Mouse (Mus musculus): ENCODE measurements around the gene Vmp1.

Gene Vmp1

DNA sequence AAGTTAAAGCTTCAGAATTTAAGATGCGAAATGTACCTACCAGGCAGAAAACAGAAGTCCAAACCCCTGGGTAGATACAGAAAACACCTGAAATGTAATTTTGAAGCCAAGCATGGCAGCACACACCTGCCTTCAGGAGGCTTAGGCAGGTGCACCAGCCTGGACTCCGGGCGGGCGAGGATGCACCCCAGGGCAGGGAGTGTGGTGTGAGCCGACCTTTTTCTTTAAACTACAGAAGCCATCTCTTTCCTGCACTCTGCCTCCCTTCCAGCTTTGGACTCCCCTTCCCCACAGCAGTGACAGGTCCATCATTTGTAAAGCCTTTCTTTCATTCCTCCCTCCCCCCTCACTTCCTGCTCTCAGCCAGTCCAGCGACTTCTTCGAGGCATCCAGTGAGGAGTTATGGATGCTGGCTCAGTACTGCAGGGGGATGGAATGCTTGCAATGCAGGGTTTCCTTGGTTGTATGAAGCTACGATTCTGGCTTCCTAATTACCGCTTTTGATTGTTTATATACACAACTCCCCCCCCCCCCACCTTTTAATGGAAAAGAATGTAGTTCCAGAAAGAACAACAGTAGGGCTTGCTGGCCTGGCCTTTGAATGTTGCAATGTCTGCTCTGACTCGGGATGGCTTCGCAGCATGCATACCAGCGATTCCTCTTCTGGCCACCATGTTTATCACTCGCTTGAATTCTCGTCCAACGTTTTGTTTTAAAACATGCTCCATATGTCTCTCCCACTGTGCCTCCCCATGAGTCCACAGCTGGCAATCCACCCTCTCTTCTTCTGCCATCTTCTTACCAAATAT is 112.4 kb downstream of the Vmp1 start:
- peak; percentile 77 for DNase-seq (ENCODE audit: low read depth, low spot score)

DNA sequence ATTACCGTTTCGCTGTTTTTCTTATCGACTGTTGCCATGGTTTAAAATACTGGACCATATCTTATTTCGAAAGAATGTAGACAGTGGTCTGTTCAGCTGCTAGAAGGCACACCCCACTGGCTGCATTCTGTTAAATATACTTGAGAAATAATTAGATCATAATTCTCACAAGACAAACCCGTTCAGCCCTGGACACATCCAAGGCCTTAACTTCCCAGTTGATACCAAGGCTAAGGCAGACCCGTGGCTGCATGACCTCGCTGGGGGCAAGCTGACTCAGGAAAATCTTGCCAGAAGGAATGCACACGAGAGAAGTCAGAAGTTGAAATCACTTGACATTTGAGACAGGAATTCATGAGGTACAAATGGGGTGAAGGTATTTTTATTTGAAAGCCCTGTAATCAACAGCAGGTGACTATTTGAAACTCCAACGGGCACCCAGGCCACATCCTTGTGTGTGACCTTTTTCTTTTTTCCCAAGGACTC is 113.3 kb downstream of the Vmp1 start:
- DNase-seq (ENCODE audit: low read depth, low spot score), result peak; percentile 92

- peak; percentile 76 for DNase-seq (ENCODE audit: low read depth, low spot score)
These were observed 115.2 kb downstream of the Vmp1 start for GRCm38 (mm10) chr11:86568425-86568824.

DNA sequence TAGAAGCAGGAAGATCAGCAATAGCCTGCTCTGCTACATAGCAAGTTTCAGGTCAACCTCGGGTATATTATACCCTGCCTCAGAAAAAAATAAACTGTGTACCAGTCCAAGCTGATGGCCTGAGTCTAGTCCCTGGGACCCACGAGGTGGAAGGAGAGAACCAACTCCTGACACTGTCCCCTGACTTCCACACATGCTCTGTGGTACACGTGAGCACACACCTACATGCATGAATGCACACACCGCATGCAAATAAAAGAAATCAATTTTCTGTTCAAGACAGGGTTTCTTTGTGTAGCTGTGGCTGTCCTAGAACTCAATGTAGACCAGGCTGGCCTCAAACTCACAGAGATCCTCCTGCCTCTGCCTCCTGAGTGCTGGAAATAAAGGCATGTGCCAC is 125.4 kb downstream of the Vmp1 start:
- no peak for DNase-seq (ENCODE audit: low read depth, low spot score)

DNA sequence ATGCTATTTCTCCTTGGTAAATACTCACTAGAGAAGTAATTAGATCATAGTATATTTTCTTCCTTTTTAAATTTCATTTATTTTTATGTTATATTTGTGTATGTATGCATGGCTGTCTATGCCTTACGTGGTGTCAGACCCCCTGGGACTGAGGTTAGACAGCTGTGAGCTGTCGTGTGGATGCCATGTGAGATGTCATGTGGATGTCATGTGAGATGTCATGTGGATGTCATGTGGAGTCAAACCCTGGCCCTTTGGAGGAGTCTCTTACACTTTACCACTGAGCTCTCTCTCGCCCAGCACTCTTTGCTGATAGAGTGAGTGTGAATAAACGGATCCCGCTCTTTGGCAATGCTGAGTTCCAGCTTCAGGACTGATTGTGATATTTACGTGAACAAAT is 130.1 kb downstream of the Vmp1 start:
- no peak for DNase-seq (ENCODE audit: low read depth, low spot score)

DNA sequence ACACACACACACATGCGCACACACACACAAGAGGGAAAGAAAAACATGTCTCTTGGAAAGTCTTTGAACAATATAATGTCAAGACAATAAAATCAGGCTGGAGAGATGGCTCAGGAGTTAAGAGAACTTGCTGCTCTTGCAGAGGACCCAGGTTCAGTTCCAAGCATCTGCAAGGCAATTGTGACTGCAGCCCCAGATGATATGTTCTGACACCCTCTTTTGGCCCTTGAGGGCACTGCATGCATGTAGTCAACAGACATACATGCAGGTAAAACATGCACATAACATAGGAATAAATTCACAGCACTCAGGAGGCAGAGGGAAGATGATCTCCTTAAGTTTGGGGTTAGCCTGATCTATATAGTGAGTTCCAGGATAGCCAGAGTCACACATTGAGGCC is 136.2 kb downstream of the Vmp1 start:
- no peak for DNase-seq (ENCODE audit: low read depth, low spot score)

DNA sequence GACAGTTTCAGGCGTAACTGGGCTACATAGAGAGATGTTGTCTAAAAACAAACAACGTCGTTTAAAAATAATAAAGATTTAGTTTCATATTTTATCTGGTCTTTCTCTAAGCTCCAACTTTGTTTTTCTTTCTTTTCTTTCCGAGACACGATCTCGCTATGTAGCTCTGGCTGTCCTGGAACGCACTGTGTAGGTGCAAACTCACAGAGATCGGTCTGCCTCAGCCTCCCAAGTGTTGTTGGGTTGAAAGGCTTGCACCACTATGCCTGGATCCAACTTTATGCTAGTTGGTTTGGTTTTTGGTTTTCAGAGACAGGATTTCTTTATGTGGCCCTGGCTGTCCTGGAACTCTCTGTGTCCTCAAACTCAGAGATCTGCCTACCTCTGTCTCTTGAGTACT is 138.1 kb downstream of the Vmp1 start:
- DNase-seq (ENCODE audit: low read depth, low spot score), result no peak

GRCm38 (mm10) chr11:86544639-86545299 is 138.9 kb downstream of the Vmp1 start, which contains the start of the genes Rps6kb1 and Tubd1:
Gene Rps6kb1 (minus strand): TSS chr11:86544805.
Gene Tubd1 (plus strand): TSS chr11:86544991.
- DNase-seq (ENCODE audit: low read depth, low spot score), result peak; percentile 100

DNA sequence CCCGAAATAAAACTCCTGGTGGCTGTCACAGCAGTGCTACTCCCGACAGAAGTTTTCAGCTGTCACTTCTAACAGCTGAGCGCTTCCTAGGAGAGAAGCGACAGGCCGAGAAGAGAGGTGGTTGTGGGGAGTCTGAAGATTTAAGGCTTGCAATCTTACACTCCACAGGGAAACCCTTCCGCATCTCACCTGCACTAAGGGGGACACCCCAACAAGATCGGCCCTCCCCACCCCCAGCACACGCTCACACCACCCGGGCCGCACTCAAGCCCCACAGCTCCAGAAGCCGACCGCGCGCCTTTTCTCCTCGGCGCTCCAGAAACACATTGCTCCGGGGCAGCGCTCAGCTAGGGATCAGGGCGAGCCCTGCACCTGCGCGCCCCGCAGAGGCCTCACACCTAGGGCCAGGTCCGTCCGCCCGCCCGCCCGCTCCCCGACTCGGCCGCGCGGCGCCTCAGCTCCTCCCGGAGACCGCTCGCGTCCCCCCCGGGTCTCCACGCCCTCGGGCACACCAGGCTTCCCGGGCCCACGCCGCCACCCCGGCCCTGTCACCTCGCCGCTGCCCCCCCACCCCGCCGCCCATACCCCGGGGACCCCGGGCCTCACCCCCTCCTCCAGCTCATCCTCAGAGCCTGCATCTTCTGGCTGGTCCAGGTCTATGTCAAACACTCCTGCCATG is 139.5 kb downstream of the Vmp1 start:
- peak; percentile 34 for DNase-seq (ENCODE audit: low read depth, low spot score)

GRCm38 (mm10) chr11:86542851-86543250 is 140.8 kb downstream of the Vmp1 start:
- DNase-seq (ENCODE audit: low read depth, low spot score), result peak; percentile 76

DNA sequence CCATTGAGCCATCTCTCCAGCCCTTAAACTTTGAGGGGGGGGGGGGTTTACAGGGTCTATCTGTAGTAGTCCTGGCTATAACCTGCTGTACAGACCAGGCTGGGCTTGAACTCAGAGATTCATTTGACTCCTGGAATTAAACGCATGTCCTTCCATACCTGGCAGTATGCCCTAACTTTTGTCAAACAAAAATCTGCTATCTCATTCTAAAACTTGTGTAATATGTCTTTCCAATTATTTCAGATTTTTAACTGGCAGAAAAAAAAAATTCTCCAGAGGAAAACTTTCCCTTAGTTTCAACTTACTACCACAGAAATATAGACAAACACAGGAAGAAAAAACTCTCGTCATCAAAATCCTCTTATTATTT is 143.2 kb downstream of the Vmp1 start:
- DNase-seq (ENCODE audit: low read depth, low spot score), result no peak

DNA sequence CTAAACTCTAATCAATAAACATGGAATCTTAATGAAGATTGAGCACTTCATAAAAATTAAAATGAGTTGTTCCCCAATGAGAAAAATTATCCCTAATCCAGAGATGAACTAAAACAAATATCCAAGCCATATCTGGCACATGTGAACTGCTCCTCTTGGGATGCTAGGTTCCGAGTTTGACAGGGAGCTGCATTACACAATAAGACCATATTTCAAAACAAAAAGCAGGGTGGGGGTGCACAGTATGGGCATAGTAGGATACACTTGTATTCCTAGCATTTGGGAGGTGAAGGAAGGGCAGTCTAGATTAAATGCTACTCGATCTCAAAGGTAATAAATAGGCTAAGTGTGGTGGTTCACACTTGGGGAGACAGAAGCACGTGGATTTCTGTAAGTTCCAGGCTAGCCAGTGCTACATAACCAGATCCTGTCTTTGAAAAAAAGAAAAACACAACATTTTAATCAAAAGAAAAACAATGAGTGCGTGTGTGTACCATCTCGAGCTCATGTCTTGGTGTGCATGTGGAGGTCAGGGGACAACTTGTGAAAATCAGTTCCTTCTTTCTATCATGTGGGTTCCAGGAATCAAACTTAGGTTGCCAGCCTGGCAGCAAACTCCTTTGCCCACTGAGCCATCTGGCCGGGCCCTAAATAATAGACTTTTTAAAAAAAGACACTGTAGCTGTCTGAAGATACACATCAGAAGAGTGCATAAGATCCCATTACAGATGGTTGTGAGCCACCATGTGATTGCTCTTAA is 143.7 kb downstream of the Vmp1 start:
- DNase-seq (ENCODE audit: low read depth, low spot score), result no peak

DNA sequence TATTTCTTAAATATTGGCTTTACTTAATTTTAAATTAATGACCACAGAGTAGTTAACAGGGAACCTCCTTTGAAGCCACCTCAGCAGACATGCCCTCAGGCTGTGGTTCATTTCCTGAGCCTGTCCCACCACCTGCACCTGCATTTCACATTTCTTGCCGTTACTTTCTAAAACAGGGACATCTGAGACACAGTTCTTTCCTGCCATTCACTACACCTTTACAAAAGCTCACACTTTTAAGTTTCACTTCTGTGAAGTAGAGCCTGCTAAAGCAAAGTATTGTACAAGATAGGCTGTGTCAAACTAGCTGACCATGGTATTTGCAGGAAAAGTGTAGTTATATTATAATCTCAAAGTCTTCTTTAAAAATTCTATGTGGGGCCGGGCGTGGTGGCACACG is 144.8 kb downstream of the Vmp1 start:
- DNase-seq (ENCODE audit: low read depth, low spot score), result no peak

- DNase-seq (ENCODE audit: low read depth, low spot score), result no peak
These were observed 149.3 kb downstream of the Vmp1 start for GRCm38 (mm10) chr11:86534201-86534910.
